Mouse (Mus musculus) kidney, postnatal 25 days (tissue): ENCODE data around the gene Krt222.
A peak's percentile ranks its signal among the peaks of the same experiment; 100 is the strongest.
"Not testable (repeated sequence)": the region's sequence is repeated elsewhere in the genome, so short reads cannot be mapped to it uniquely, and the experiment has no call there.

Experiments
- DNase-seq, 2 experiments: peaks; one replicate each; pipeline ENCODE4 v3.0.0; 2021; ENCODE audit warnings: mixed read lengths in 2 of 2

Krt222 gene

DNA sequence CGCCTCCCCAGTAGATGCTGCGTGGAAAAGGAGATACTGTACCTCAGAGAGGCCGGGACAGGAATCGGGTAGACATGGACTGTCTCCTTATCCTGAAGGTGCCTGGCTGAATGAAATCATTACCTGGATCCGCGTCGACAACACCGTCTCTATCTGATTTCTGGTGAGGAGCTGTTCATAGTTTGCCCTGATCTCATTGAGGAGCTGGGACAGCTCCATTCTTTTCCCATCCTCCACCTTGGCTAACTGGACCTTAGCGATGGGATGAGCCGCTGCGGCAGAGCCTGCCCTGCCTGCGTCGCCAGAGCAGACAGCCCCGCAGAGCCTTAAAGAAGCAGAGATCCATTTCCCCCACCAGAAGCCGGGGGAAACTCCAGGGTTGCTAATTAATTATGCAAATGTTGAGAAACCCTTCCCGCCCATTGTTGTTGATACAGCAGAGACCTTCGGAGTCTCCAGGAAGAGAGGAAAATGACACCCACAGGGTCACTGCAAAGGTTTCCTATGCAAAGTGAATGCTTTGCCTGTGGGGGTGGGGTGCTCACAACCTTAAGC is at the start of gene Krt222:
TSS of gene Krt222 (minus strand) at position 266 of the 555 bp plus-strand sequence.
- peak; percentile 5 to 44 for DNase-seq

DNA sequence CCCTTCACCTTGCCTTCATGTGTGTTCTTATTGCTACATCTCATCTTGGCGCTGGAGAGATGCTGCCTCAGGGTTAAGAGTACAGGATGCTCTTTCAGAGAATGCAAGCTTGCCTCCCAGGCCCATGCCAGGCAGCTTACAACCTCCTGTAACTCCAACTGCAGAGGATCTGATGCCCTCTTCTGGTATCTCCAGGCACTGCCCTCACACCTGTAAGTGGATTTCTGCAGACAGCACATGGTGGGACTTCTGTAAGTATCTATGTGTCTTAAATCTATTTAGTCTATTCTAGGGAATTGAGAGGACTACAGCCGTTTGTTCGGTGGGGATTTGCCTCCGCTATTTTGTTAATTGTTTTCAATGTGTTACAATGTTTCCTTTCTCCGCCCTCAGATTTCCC is 49.0 kb upstream of the Krt222 start:
- peak; percentile 44 to 55 for DNase-seq

- no peak for DNase-seq
Observed at GRCm38 (mm10) chr11:99284833-99285312, 41.0 kb upstream of the Krt222 start, which contains the start of gene Krt24. TSS of gene Krt24 (minus strand) at chr11:99285262.

GRCm38 (mm10) chr11:99284011-99284410 is 40.1 kb upstream of the Krt222 start:
- DNase-seq, result no peak

DNA sequence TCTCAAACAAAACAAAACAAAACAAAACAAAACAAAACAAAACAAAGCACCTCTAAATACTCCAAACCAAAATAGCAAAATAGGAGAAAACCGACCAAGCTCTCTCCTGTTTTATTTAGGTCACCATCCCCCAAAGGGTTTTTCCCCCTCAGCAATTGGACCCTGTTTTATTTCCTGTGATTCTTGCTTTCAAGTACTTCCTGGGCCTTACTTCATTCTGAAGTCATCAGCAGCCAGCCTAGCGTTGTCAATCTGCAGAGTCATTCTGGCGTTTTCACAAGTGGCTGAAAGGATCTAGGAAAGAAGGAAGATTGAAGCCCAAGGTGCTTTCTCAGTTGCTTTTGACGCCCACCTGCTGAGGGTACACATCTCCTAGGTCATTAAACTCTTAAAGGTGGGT is 39.4 kb upstream of the Krt222 start:
- no peak for DNase-seq

GRCm38 (mm10) chr11:99281116-99281515 is 37.2 kb upstream of the Krt222 start:
- no peak for DNase-seq

GRCm38 (mm10) chr11:99279986-99280385 is 36.1 kb upstream of the Krt222 start:
- no peak for DNase-seq

- DNase-seq, result no peak
Observed at GRCm38 (mm10) chr11:99276786-99277185, 32.9 kb upstream of the Krt222 start.

- DNase-seq, result no peak
Observed at GRCm38 (mm10) chr11:99275624-99276023, 31.7 kb upstream of the Krt222 start.

DNA sequence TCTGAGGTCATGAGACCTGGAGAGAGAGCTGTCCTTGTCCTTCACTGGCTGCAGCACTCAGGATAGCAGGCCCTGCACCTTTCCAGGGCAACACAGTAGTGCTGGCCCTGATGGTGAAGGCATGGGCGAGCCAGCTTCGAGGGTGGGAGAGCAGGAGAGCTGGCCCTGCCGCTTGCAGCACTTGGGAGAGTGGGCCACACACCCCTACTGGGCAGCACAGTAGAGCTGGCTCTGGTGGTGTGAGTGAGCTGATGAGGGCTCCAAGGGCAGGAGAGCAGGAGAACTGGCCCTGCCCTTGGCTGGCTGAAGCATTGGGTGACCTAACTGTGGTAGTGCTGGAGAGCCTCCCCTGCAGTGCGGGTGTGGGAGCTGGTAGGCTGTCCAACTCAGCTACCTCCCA is 28.8 kb upstream of the Krt222 start:
- no peak for DNase-seq

GRCm38 (mm10) chr11:99269192-99269591 is 25.3 kb upstream of the Krt222 start:
- no peak for DNase-seq

DNA sequence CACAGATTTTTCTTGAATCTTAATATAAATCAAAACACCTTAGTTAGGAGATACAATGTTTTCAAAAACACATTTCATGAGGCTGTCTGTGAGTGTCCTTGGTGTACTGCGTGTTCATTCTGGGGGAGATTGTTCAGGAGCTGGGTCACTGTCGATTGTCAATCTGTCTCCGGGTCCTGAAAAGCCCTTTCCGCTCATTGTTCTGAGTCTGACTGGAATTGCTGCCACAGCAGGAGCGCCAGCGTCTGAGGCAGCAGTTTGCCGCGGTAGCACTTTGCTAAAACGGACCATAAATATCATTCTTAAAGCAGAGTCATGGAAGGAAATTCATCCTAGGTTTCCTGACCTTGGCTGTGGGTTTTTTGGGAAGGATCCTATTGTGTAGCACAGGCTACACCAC is 21.9 kb upstream of the Krt222 start:
- peak; percentile 31 to 75 for DNase-seq

- peak; percentile 40 for DNase-seq
Observed at GRCm38 (mm10) chr11:99265220-99265619, 21.3 kb upstream of the Krt222 start.

DNA sequence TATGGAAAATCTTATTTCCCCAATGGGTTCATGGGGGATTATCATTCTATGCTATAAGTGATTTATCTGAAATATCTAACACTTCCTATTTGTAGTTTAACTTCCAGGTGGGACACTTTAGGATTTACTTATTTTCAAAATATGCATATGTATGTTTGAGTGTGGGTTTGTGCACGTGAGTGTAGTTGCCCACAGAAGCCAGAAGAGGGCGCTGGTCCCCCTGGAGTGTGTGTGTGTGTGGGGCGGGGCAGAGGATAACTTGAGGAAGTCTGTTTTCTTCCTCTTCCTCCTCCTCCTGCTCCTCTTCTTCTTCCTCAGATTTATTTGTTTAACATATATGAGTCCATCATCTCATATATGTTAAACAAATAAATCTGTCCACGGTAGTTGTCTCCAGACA is 12.3 kb upstream of the Krt222 start:
- no peak for DNase-seq

DNA sequence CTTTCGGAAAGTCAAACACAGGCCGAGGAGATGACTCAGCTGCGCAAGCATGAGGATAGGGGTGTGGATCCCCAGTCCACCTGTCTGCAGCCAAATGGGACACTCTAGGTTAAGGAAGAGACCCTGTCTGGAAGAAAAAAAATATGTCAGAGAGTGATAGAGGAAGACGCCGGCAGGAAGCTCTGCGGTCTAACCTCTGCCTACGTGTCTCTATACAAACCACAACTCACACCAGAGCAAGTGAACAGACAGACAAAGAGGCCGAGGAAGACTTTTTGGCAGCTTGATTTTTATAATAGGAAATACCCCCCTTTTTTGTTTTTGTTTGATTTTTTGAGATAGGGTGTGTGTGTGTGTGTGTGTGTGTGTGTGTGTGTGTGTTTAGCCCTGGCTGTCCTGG is 11.4 kb upstream of the Krt222 start:
- DNase-seq, result no peak

DNA sequence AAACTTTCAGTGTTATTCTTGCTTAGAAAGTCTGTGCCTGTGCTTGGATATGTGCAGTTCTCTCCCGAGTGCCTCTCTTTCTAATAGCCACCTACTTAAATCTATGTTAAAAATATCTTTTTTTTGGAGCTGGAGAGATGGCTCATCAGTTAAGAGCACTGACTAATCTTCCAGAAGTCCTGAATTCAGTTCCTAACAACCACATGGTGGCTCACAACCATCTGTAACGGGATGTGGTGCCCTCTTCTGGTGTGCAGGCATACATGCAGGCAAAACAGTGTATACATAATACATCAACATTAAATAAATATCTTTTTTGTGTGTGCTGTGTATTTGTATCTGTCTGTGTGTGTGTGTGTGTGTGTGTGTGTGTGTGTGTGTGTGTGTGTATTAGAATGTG is 10.0 kb upstream of the Krt222 start:
- DNase-seq, result no peak

GRCm38 (mm10) chr11:99252671-99253070 is 8.8 kb upstream of the Krt222 start:
- no peak for DNase-seq

- DNase-seq, result no peak
Observed at GRCm38 (mm10) chr11:99250666-99251065, 6.8 kb upstream of the Krt222 start.

- DNase-seq, result no peak
Observed at GRCm38 (mm10) chr11:99250241-99250640, 6.4 kb upstream of the Krt222 start.

DNA sequence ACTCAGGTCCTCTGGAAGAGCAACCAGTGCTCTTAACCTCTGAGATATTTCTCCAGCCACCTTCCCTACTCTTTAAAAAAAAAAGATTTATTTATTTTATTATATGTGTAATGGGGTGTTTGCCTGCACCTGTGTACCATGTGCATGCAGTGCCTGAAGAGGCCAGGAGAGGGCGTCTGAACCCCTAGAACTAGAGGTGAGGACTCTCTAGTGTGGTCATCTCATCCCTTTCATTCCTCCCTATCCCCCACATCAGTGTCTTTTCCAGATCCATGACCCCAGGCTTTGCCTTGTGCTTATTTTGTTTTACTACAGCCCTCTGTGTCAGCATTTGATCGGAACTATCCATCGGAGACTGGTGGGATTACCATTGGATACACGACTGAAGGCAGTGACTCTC is 5.2 kb upstream of the Krt222 start:
- peak in 1 of 2 experiments; percentile 59 for DNase-seq

GRCm38 (mm10) chr11:99247916-99248315 is 4.0 kb upstream of the Krt222 start:
- no peak for DNase-seq

DNA sequence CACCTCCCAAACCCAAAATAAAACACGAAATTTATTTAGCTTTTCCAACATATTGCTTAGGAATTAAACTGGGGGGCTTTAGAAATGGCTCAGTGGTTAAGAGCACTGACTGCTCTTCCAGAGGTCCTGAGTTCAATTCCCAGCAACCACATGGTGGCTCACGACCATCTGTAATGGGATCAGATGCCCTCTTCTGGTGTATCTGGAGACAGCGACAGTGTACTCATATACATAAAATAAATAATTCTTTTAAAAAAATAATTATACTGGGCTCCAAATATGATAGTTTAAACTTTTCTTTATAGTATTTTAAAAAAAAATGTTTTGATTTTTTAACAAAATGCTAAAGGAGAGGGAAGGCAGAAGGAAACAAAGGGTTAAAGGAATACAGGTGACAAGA is 634 bp upstream of the Krt222 start:
- not testable (repeated sequence) for DNase-seq

GRCm38 (mm10) chr11:99243200-99243819 is 575 bp downstream of the Krt222 start:
- no peak for DNase-seq

GRCm38 (mm10) chr11:99242056-99242455 is 1.8 kb downstream of the Krt222 start:
- no peak for DNase-seq

GRCm38 (mm10) chr11:99238468-99238867 is 5.4 kb downstream of the Krt222 start:
- DNase-seq, result no peak
